In genomic region chr19:32340168-32340567, GRCm38 (mm10) we compare ENCODE assay signal across 21 mouse cellular contexts. TPM values are rescaled to one million over a fixed set of nuclear protein-coding genes. Genes with fewer than 3 reads are reported as not detected.
DNase-seq lines count a peak whose midpoint lies in the region; ATAC-seq lines count a peak whose summit lies in the region.
"Had no signal": no experiment of that assay in that cellular context is flagged by ENCODE, and none has a peak within 500 bp of the region (broad histone marks: within the 10 kb centered on the region; RNA-seq: fewer than 3 reads in every experiment).

No protein-coding gene starts in this region.

- WGBS in heart, embryonic 11.5 days (ENCODE audit: insufficient replicate concordance), result 47% methylated on average over 5 of the region's 5 CpGs
- WGBS in heart, embryonic 15.5 days, result 60% methylated on average over 5 of the region's 5 CpGs

- peak overlapping the region; percentile 42; the same call in 1 of the 2 replicates for H3K27ac ChIP-seq in heart, embryonic 11.5 days (ENCODE audit: low read depth, low read length)
- peak overlapping the region; percentile 78 for H3K27ac ChIP-seq in heart, embryonic 15.5 days
- H3K27ac ChIP-seq: embryonic facial prominence, embryonic 15.5 days; forebrain, embryonic 10.5 days; hindbrain, embryonic 12.5 days had no signal

- H3K4me2 ChIP-seq in heart, embryonic 11.5 days, result no peak overlapping the region
- H3K4me2 ChIP-seq in heart, embryonic 15.5 days, result no peak overlapping the region
- H3K4me2 ChIP-seq: embryonic facial prominence, embryonic 15.5 days; hindbrain, embryonic 12.5 days had no signal

- no peak overlapping the region for H3K4me3 ChIP-seq in heart, embryonic 11.5 days (ENCODE audit: low read depth, low read length)
- no peak overlapping the region for H3K4me3 ChIP-seq in heart, embryonic 15.5 days
- H3K4me3 ChIP-seq: embryonic facial prominence, embryonic 15.5 days; erythroblast, embryonic 14.5 days; forebrain, embryonic 10.5 days; heart, adult 2 months; hindbrain, embryonic 12.5 days had no signal

- ATAC-seq in heart, embryonic 11.5 days (replicated peaks; ENCODE audit: insufficient number of reproducible peaks, low FRiP score, low TSS enrichment), result no peak; the same call in 1 of the 2 replicates
- no peak; the same call in 1 of the 2 replicates for ATAC-seq in heart, embryonic 15.5 days (replicated peaks; ENCODE audit: insufficient number of reproducible peaks, insufficient read depth, low FRiP score, low read depth)
- 0 out of 2 replicates have a peak, but pooled peaks have one; percentile 15 for ATAC-seq in common myeloid progenitor, adult 5-6 weeks (replicated peaks; ENCODE audit: low read depth, poor library complexity, severe bottlenecking)
- ATAC-seq: forebrain, embryonic 14.5 days; hindbrain, embryonic 16.5 days; inflammation-experienced regulatory T-cells, adult 6 months; intestine, postnatal 0 days had no signal

- H3K27me3 ChIP-seq in heart, embryonic 11.5 days (ENCODE audit: control insufficient read depth, insufficient read depth, low read length), result no peaks in the 10 kb centered on the region
- no peaks in the 10 kb centered on the region for H3K27me3 ChIP-seq in heart, embryonic 15.5 days
- H3K27me3 ChIP-seq: embryonic facial prominence, embryonic 15.5 days; hindbrain, embryonic 12.5 days had no signal

- no peaks in the 10 kb centered on the region for H3K9me3 ChIP-seq in heart, embryonic 11.5 days (replicated peaks; ENCODE audit: control insufficient read depth, low read length)
- no peaks in the 10 kb centered on the region for H3K9me3 ChIP-seq in heart, embryonic 15.5 days (replicated peaks)
- H3K9me3 ChIP-seq: embryonic facial prominence, embryonic 15.5 days; forebrain, embryonic 10.5 days; hindbrain, embryonic 12.5 days had no signal

- peaks cover 61% of the 10 kb centered on the region for H3K4me1 ChIP-seq in heart, embryonic 11.5 days (ENCODE audit: control insufficient read depth, insufficient read depth, low read length)
- peaks cover 60% of the 10 kb centered on the region for H3K4me1 ChIP-seq in heart, embryonic 15.5 days (replicated peaks)

- DNase-seq in adrenal gland, adult 2 months, result peak; percentile 56
- no peak for DNase-seq in adrenal gland, postnatal 10 days
- DNase-seq in heart, postnatal 4 days, result no peak
- DNase-seq in heart, adult 11 months, result no peak
- DNase-seq: adrenal gland, adult 8-10 months; cerebellum, adult 2 months; cerebellum, postnatal 10 days; embryo, embryonic 11 days; kidney, adult 8-10 months had no signal

- H3K36me3 ChIP-seq in heart, embryonic 11.5 days (ENCODE audit: control insufficient read depth, insufficient read depth, low read length), result no peaks in the 10 kb centered on the region
- no peaks in the 10 kb centered on the region for H3K36me3 ChIP-seq in heart, embryonic 15.5 days
- H3K36me3 ChIP-seq: embryonic facial prominence, embryonic 15.5 days; forebrain, embryonic 10.5 days; hindbrain, embryonic 12.5 days had no signal

- H3K9ac ChIP-seq in heart, embryonic 11.5 days (ENCODE audit: low read depth, low read length), result no peak overlapping the region
- no peak overlapping the region for H3K9ac ChIP-seq in heart, embryonic 15.5 days
- H3K9ac ChIP-seq: embryonic facial prominence, embryonic 15.5 days; hindbrain, embryonic 12.5 days had no signal

RNA-seq across cellular contexts. Expression of gene Sgms1, which starts 49.3 kb away (rescaled TPM):
- 10 to 100 TPM; 71.4 to 73.5 TPM for total RNA-seq in adrenal gland, adult 2 months (2021)
- 13.3 and 16.8 TPM in 2 replicates for polyA plus RNA-seq in adrenal gland, adult 2 months (2012; rRNA removed)
- 10 to 100 TPM; 56.3 to 58.4 TPM for total RNA-seq in adrenal gland, postnatal 10 days (2021)
- 36.8 and 40.6 TPM in 2 replicates for polyA plus RNA-seq in heart, embryonic 11.5 days (2014; fragmentation: Nextera tagmentation; extraction: Ambion mirVana)
- total RNA-seq in heart, postnatal 4 days (2021), result 10 to 100 TPM; 50.5 to 57.4 TPM
- 36.7 and 40.3 TPM in 2 replicates for polyA plus RNA-seq in heart, embryonic 15.5 days (2015; fragmentation: Nextera tagmentation; extraction: Ambion mirVana)
- total RNA-seq in common myeloid progenitor, adult 5-6 weeks (2017), result 57.7 and 83.4 TPM in 2 replicates
